Mouse (Mus musculus) B cell, adult (primary cell): ENCODE measurements around the gene Gm49339. TPM values are rescaled to one million over a fixed set of nuclear protein-coding genes. Genes with fewer than 3 reads are reported as not detected.

Experiments used
- total RNA-seq: library from RNA; stranded (reverse); gene quantifications from 4 replicates; pipeline ENCODE4 v1.2.4, GENCODE M21; 2023; ENCODE audit not compliant: inconsistent age

Gm49339 gene
- 1.7 TPM in 1 of 4 replicates, not detected in the others for total RNA-seq

GRCm38 (mm10) chr10:51480397-51480796, at the start of gene Gm49339, which contains the start of gene Lilr4b:
Gene Gm49339 (plus strand): TSS chr10:51480612.
Gene Lilr4b (plus strand): TSS chr10:51480632.

GRCm38 (mm10) chr10:51490691-51491090, 10.3 kb downstream of the Gm49339 start, which contains the start of gene Lilrb4a:
Gene Lilrb4a (plus strand): TSS chr10:51490956.

Other genes starting within 250 kb of the Gm49339 start
- 12.8 to 17.7 TPM (median 15.4 TPM) in 4 replicates for gene Lilr4b, start within 50 bp of the Gm49339 start, total RNA-seq
- 21.3 to 27.1 TPM (median 26.2 TPM) in 4 replicates for gene Lilrb4a, start 10.3 kb downstream of the Gm49339 start, total RNA-seq
- not detected in 4 replicates for gene Fam162b, start 109.9 kb downstream of the Gm49339 start, total RNA-seq
- gene Gprc6a, start 150.8 kb downstream of the Gm49339 start, total RNA-seq, result not detected in 4 replicates
- not detected in 4 replicates for gene Rfx6, start 197.1 kb downstream of the Gm49339 start, total RNA-seq